Mouse (Mus musculus) layer of hippocampus, adult 9-10 months (tissue): ENCODE results near the gene Usp50.

Experiments used
- DNase-seq: peaks from one replicate; pipeline ENCODE4 v3.0.0; 2022; ENCODE audit warnings: low spot score

The Usp50 gene

DNA sequence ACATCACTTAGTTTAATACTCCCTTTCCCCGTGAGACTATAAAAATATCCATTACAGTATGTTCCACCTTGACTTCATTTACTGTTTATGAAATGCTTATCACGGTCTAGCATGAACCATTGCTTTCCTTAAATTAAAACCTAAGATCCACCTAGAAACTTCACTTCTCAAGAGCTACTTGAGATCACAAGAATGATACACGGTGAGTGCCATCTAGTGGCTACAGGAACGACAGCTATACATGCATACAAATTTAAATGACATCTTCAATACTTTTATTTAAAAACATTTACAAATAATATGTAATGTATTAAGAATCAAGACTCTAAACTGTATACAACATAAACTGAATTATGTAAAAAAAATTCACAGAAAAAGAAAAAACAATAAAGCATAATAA lies 119.8 kb downstream of the Usp50 start:
- no peak for DNase-seq
